Mouse (Mus musculus) splenic B cell, adult 2 months (primary cell): Measurements from ENCODE around the gene Sla2.
A peak's percentile ranks its signal among the peaks of the same experiment; 100 is the strongest.
"Not testable (repeated sequence)": the region's sequence is repeated elsewhere in the genome, so short reads cannot be mapped to it uniquely, and the experiment has no call there.

ENCODE experiments used
- DNase-seq: peaks from one replicate; pipeline ENCODE4 v3.0.0-alpha.2; 2011; ENCODE audit warnings: low read depth, low spot score
- H3K27me3 ChIP-seq: 2 replicates; pipeline ENCODE4 v1.6.1; 2012; ENCODE audit warnings: mild to moderate bottlenecking, low read length, moderate library complexity, mixed read lengths; ENCODE audit not compliant: control insufficient read depth, poor library complexity, insufficient read depth, severe bottlenecking
- H3K36me3 ChIP-seq: 2 replicates; pipeline ENCODE4 v1.6.1; 2012; ENCODE audit warnings: mild to moderate bottlenecking, low read length, moderate library complexity, mixed read lengths; ENCODE audit not compliant: control insufficient read depth, poor library complexity, insufficient read depth, severe bottlenecking

Sla2 gene

DNA sequence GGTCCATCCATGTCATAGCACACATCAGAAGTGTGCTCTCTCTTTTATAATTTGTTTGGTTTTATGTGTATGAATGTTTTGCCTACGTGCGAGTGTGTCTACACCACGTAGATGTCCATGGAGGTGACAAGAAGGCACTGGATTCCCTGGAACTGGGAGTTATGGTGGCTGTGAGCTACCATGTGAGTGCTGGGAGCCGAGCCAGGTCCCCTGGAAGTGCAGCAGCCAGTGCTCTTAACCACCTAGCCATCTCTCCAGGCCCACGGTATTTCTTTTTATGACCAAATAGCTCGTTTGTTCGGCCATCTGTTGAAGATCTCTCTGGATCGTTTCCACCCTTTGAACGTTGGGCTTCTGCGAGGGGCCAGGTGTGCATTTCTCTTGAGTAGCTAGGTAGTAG is 43.7 kb downstream of the Sla2 start:
- Histone ChIP-seq H3K27me3 (no peaks in the 10 kb centered on the region), H3K36me3 (peaks cover 5% of the 10 kb centered on the region; the same call in 1 of the 2 replicates)
- DNase-seq: no peak

DNA sequence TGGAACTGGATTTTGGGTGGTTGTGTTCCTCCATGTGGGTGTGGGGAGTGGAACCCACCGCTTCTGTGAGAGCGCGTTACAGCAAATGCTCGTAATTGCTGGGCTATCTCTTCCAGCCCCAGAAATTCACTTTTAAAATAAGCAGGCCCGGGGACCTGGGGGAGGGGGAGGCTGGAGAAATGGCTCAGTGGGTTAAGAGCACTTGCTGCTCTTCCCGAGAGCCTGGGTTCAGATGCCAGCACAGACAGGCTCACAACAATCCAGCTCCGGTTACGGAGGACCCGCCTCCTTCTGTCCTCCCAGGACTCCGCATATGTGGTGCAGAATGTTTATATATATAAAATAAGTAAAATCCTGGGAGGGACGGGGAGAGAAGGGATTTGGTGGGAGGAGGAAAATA is 44.3 kb downstream of the Sla2 start:
- Histone ChIP-seq H3K36me3 (peaks cover 5% of the 10 kb centered on the region; the same call in 1 of the 2 replicates), H3K27me3 (no peaks in the 10 kb centered on the region)
- DNase-seq: no peak

DNA sequence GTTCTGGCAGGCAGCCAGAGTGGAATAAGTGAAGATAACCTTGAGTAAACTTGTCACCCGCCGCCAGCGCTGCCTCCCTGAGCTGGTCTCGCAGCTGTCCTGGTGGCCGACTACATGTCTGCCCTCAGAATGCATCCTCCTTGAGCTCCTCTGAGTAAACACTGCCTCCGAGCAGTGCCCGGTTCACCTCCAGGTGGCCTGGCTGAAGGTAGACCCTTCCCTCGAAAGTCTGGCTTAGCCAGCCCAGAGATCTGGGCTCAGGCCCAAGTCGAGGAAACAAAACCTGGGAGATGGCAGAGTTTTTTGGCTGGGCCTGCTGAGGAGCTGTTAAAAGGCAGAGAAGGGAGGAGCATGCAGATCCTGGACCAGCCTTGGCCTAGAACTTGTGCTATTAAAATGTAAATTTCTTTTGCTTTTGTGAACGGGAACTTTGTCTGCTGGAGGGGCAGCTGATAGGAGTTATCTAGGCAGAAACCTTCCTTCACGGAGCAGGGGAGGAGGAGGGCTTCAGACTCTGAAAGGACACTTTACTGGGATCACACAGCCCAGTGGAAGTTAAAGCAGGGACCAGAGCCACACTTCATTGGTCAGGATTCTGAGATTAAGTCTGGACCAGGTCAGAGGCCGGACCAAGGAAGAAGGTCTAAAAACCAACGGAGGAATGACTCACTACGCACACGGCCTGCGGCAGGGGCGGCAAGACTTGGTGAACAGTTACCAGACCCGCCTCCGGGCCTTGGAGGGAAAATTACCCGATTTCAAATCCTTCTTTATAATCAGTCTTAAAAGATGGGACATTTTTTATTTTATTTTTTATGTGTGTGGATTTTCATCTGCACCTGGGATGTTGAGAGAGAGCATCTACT is 44.9 kb downstream of the Sla2 start:
- Histone ChIP-seq H3K36me3 (0 out of 2 replicates have a peak, but pooled peaks cover 3% of the 10 kb centered on the region), H3K27me3 (no peaks in the 10 kb centered on the region)
- peak; percentile 69 for DNase-seq

DNA sequence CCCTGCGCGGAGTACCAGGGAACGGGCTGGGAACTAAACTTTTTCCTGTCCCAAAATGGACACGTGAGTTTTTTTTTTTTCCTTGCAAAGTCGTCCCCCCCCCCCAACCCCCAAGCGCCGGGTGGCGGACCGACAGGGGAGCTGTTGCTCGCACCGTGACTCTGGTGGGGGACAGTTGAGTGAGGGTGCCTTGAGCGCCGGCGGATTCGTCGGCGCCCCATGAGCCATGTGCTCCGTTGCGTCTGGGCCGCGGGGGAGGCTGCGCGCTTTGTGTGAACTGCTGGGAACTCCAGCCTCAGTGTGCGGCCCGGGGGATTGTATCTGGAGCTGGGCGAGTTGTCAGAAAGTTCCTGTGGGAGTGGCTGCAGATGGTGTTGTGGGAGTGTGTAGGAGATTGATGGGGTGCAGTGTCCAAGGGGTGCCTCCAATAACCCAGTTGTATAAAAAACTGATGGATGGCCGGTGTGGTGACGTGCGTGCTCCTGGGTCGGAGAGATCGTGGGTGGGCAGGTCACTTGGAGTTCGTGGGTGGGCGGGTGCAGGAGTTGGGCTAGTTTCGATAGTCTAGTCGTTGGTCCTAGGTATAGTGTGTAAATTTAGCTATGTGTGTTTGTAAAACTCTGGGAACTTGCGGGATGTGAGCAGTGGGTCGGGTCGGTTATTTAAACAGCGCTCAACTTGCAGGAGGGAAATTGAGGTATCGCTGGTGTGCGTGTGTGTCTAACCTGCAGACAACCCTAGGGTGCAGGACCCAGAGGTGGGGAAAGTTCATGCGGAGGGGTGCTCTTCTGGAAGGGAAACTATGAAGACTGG is 45.8 kb downstream of the Sla2 start:
- 0 out of 2 replicates have a peak, but pooled peaks cover 3% of the 10 kb centered on the region for H3K36me3 ChIP-seq
- DNase-seq: peak; percentile 62
- no peaks in the 10 kb centered on the region for H3K27me3 ChIP-seq

DNA sequence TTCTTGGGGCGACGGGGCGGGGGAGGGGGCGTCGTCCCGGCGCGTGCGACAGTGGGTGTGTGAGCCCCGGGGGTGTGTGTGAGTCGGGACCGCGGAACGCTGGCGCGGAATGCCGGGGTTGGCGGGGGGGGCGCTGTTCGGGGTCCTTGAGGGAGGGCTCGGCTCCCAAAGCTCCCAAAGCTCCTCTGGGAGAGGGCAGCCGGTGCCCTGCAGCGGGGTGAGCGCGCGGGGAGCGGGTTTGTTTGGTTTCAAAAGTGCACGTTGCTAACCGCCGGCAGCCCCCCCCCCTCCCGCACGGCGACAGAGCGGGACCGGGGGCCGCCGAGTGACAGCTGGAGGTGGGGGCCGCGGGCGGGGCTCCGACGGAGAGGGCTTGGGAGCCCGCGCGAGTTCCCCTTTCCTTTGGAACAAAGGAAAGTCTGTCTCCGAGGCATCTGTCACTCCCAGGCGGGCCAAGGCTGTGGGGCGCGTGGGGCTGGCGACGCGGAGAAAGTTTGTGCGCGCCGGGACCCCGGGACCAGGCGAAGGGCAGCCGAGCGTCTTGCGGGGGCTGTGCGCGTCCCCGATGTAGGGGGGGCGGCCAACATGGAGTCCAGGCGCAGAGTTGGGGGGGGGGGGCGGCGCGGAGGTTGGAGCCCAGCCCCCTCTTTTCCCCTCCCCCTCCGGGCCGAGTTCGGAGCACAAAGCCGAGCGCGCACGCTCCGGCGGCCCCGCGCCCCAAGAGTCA is 46.5 kb downstream of the Sla2 start:
- Histone ChIP-seq H3K27me3 (no peaks in the 10 kb centered on the region), H3K36me3 (0 out of 2 replicates have a peak, but pooled peaks cover 3% of the 10 kb centered on the region)
- DNase-seq: peak; percentile 56

DNA sequence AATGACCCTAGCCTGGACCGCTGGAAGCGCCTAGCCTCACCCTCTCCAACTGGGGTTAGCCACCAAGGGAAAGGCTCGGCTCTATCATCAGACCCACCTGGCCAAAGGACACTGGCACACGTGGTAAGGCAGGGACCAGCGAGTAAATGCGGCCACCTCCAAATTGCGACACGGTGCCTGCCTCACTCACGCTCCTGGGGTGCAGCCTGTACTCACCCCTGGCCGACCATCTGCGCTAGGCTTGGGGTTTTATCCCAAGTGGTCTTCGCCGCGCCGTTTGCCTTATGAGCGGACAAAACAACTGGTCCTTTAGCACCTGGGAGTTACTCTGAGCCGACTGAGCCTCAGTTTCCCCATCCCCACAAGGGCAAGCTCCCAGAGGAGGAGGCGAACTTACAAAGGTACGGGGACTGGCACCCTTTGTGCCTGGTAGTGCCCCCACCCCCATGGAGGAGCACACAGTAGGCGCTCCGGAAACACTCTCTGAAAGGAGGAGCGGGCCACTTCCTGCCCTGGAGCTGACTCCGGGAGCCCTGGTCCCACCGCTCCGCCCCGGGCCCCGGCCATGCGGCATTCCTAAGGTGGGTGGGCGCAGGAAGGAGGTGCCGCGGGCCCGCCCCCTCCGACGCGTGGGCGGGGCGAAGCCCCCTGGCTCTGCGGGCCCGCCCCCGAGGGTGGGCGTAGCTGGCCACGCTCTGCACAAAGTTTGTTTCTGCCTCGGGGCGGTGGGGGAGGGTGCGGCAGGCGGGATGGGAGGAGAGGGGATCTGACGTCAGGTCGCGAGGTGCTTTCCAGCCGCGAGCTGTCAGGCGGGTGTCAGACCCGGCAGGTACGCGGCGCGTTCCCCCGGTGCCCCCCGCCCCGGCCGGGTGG is 47.4 kb downstream of the Sla2 start, which contains the start of gene Tgif2:
Gene Tgif2, plus strand, starts transcription at position 689 of the 873 bp plus-strand sequence.
- no peaks in the 10 kb centered on the region for H3K27me3 ChIP-seq
- DNase-seq: peak; percentile 90
- H3K36me3 ChIP-seq: no peaks in the 10 kb centered on the region

DNA sequence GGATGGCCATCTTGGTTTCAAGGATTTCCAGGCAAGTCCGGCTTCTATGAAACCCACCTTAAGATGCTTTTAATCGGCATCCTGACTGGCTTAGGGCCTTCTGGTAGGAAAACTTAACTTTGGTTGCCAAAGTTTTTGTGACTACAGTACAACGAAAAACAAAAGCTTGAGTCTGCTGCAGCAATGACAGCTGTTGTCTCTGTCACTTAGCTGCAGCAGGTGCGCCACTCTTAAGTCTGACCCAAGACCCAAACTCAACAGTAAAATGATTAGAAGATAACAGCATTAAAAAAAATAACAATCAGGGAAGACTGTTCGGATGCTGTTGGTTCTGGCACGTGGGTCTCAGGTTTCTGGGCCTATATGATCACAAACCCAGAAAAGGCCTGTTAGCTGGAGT is 48.2 kb downstream of the Sla2 start:
- Histone ChIP-seq H3K27me3 (no peaks in the 10 kb centered on the region), H3K36me3 (no peaks in the 10 kb centered on the region)
- DNase-seq: no peak

DNA sequence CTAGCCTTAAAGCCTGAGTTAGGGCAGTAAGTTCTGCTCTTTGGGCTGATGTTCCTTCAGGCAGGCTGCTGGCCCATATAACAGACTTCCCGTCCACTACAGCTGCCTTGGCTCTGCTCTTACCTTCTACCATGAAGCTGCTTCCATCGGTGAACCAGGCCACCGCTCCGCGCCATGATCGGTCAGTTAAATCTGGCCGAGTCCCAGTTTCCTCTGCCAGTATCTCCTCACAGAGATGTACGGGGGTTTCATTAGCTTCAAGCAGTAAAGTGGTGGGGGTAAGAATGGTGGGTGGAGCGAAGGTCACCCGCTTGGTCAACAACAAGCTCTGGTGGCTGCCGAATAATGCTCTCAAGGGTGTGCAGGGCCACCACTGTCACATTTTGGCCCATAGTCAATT is 52.7 kb downstream of the Sla2 start:
- no peaks in the 10 kb centered on the region for H3K27me3 ChIP-seq
- no peaks in the 10 kb centered on the region for H3K36me3 ChIP-seq
- DNase-seq: no peak

DNA sequence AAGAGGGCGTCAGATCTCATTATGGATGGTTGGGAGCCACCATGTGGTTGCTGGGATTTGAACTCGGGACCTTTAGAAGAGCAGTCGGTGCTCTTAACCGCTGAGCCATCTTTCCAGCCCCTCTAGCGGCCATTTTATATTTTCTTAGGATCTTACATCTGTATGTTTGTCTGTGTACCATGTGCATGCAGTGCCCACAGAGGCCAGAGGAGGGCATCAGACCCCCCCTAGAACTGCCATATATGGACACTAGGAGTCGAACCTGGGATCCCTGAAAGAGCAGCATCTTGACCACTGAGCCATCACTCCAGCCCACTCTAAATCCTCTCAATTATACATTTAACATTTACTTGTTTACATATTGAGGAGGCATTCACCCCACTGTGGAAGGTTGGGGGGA is 61.9 kb downstream of the Sla2 start:
- H3K27me3 ChIP-seq, DNase-seq, H3K36me3 ChIP-seq: not testable (repeated sequence)
